In genomic region chr9:62526858-62527257, GRCm38 (mm10) we compare ENCODE assay signal across 10 mouse cellular contexts. TPM values are rescaled to one million over a fixed set of nuclear protein-coding genes. Genes with fewer than 3 reads are reported as not detected.
A peak's percentile ranks its signal among the peaks of the same experiment; 100 is the strongest.
DNase-seq lines count a peak whose midpoint lies in the region; ATAC-seq lines count a peak whose summit lies in the region.
"Had no signal": no experiment of that assay in that cellular context is flagged by ENCODE, and none has a peak within 500 bp of the region (broad histone marks: within the 10 kb centered on the region; RNA-seq: fewer than 3 reads in every experiment).

No protein-coding gene starts in this region.

- no peaks in the 10 kb centered on the region for H3K27me3 ChIP-seq in heart, embryonic 12.5 days (replicated peaks)
- peaks cover 42% of the 10 kb centered on the region for H3K27me3 ChIP-seq in midbrain, embryonic 10.5 days (ENCODE audit: low read depth, poor library complexity, severe bottlenecking)
- H3K27me3 ChIP-seq in midbrain, embryonic 11.5 days (ENCODE audit: control insufficient read depth, insufficient read depth, low read length): no peaks in the 10 kb centered on the region
- no peaks in the 10 kb centered on the region for H3K27me3 ChIP-seq in hindbrain, embryonic 15.5 days

- H3K4me1 ChIP-seq in heart, embryonic 12.5 days (replicated peaks): peaks cover 71% of the 10 kb centered on the region
- H3K4me1 ChIP-seq in midbrain, embryonic 10.5 days: peaks cover 94% of the 10 kb centered on the region
- peaks cover 45% of the 10 kb centered on the region for H3K4me1 ChIP-seq in midbrain, embryonic 11.5 days (ENCODE audit: control insufficient read depth, insufficient read depth, low read length)
- peaks cover 77% of the 10 kb centered on the region for H3K4me1 ChIP-seq in hindbrain, embryonic 15.5 days (replicated peaks)

- WGBS in heart, embryonic 12.5 days: 61% methylated on average over 8 of the region's 8 CpGs
- WGBS in midbrain, embryonic 10.5 days: 79% methylated on average over 8 of the region's 8 CpGs
- 79% methylated on average over 8 of the region's 8 CpGs for WGBS in midbrain, embryonic 11.5 days
- WGBS in hindbrain, embryonic 15.5 days: 72% methylated on average over 8 of the region's 8 CpGs

- no peak overlapping the region for H3K9ac ChIP-seq in heart, embryonic 12.5 days
- no peak overlapping the region; the same call in 1 of the 2 replicates for H3K9ac ChIP-seq in midbrain, embryonic 11.5 days (ENCODE audit: low read length)
- H3K9ac ChIP-seq in hindbrain, embryonic 15.5 days: no peak overlapping the region

- peak overlapping the region; percentile 11; the same call in 1 of the 2 replicates for H3K27ac ChIP-seq in heart, embryonic 12.5 days (ENCODE audit: poor library complexity, severe bottlenecking)
- H3K27ac ChIP-seq in midbrain, embryonic 10.5 days (replicated peaks): peak overlapping the region; percentile 65
- H3K27ac ChIP-seq in midbrain, embryonic 11.5 days (ENCODE audit: low read depth, low read length): no peak overlapping the region
- peak overlapping the region; percentile 82 for H3K27ac ChIP-seq in hindbrain, embryonic 15.5 days (replicated peaks)

- no peak overlapping the region for H3K4me3 ChIP-seq in heart, embryonic 12.5 days
- no peak overlapping the region for H3K4me3 ChIP-seq in midbrain, embryonic 10.5 days
- H3K4me3 ChIP-seq in midbrain, embryonic 11.5 days (ENCODE audit: low read depth, low read length): no peak overlapping the region
- H3K4me3 ChIP-seq in hindbrain, embryonic 15.5 days: no peak overlapping the region
- H3K4me3 ChIP-seq: erythroblast, embryonic 14.5 days had no signal

- no peaks in the 10 kb centered on the region for H3K36me3 ChIP-seq in heart, embryonic 12.5 days
- no peaks in the 10 kb centered on the region for H3K36me3 ChIP-seq in midbrain, embryonic 10.5 days
- H3K36me3 ChIP-seq in midbrain, embryonic 11.5 days (ENCODE audit: control insufficient read depth, insufficient read depth, low read length): no peaks in the 10 kb centered on the region
- H3K36me3 ChIP-seq in hindbrain, embryonic 15.5 days: no peaks in the 10 kb centered on the region

- DNase-seq in heart, postnatal 4 days: no peak
- DNase-seq in midbrain, embryonic 10.5 days (ENCODE audit: low spot score): no peak
- no peak for DNase-seq in midbrain, embryonic 11.5 days (ENCODE audit: low spot score, missing footprints)
- peak; percentile 63 for DNase-seq in testis, postnatal 10 days (ENCODE audit: low spot score)
- no peak for DNase-seq in frontal cortex, postnatal 25 days (ENCODE audit: low spot score in 2 of 2)
- DNase-seq: kidney, adult 9 months had no signal

- no peak for ATAC-seq in heart, embryonic 12.5 days (ENCODE audit: insufficient number of reproducible peaks, low FRiP score)
- ATAC-seq in midbrain, embryonic 11.5 days (ENCODE audit: low FRiP score): no peak
- ATAC-seq in hindbrain, embryonic 15.5 days (ENCODE audit: low FRiP score, low read depth): no peak
- no peak for ATAC-seq in CD4-positive, CD25-positive, alpha-beta regulatory T cell, adult 4 months

- no peaks in the 10 kb centered on the region for H3K9me3 ChIP-seq in heart, embryonic 12.5 days (replicated peaks)
- no peaks in the 10 kb centered on the region for H3K9me3 ChIP-seq in midbrain, embryonic 10.5 days (replicated peaks)
- H3K9me3 ChIP-seq in midbrain, embryonic 11.5 days (ENCODE audit: control insufficient read depth, low read length): no peaks in the 10 kb centered on the region
- no peaks in the 10 kb centered on the region for H3K9me3 ChIP-seq in hindbrain, embryonic 15.5 days

- H3K4me2 ChIP-seq in heart, embryonic 12.5 days: no peak overlapping the region
- no peak overlapping the region for H3K4me2 ChIP-seq in midbrain, embryonic 11.5 days
- no peak overlapping the region for H3K4me2 ChIP-seq in hindbrain, embryonic 15.5 days

RNA-seq across cellular contexts. Expression of gene Coro2b, which starts 10.0 kb away (rescaled TPM):
- polyA plus RNA-seq in heart, embryonic 12.5 days (2016; fragmentation: Nextera tagmentation; extraction: Ambion mirVana): 5.8 and 6.0 TPM in 2 replicates
- total RNA-seq in heart, postnatal 4 days (2021): 10 to 100 TPM; 16.2 to 16.9 TPM
- polyA plus RNA-seq in midbrain, embryonic 10.5 days (2016; fragmentation: Nextera tagmentation; extraction: Ambion mirVana): 12.8 and 16.2 TPM in 2 replicates
- polyA plus RNA-seq in midbrain, embryonic 11.5 days (2014; fragmentation: Nextera tagmentation; extraction: Ambion mirVana): 15.3 and 15.7 TPM in 2 replicates
- 39.1 and 48.3 TPM in 2 replicates for polyA plus RNA-seq in hindbrain, embryonic 15.5 days (2015; fragmentation: Nextera tagmentation; extraction: Ambion mirVana)
- 1 to 10 TPM; 2.7 to 3.6 TPM for polyA plus RNA-seq in CD4-positive, CD25-positive, alpha-beta regulatory T cell, adult 4 months (2017; shearing (Covaris generic))
- polyA plus RNA-seq: erythroblast, embryonic 14.5 days had no signal
